Mouse (Mus musculus) forebrain, embryonic 16.5 days (tissue): Measurements from ENCODE around the gene Mphosph6. TPM values are rescaled to one million over a fixed set of nuclear protein-coding genes. Genes with fewer than 3 reads are reported as not detected.

ENCODE experiments used
- ATAC-seq: fragments of 200-750 bp; cut with Nextera tagmentation; 2 replicates; pipeline ENCODE4 v1.8.0; 2017; ENCODE audit warnings: mild to moderate bottlenecking, moderate library complexity
- H3K27ac ChIP-seq: fragments of 300-500 bp; sonication (generic); 2 replicates; pipeline ENCODE4 v1.5.1; 2014; ENCODE audit warnings: low read length, control low read depth
- H3K27me3 ChIP-seq: fragments of 300-500 bp; sonication (generic); replicated peaks from 2 replicates; pipeline ENCODE4 v1.6.1; 2014; ENCODE audit warnings: low read length; ENCODE audit not compliant: control insufficient read depth, insufficient read depth
- H3K36me3 ChIP-seq: fragments of 300-500 bp; sonication (generic); 2 replicates; pipeline ENCODE4 v1.6.1; 2014; ENCODE audit not compliant: control insufficient read depth, insufficient read depth
- H3K4me1 ChIP-seq: fragments of 300-500 bp; sonication (generic); replicated peaks from 2 replicates; pipeline ENCODE4 v1.6.1; 2014; ENCODE audit warnings: low read length; ENCODE audit not compliant: control insufficient read depth, insufficient read depth
- H3K4me2 ChIP-seq: fragments of 300-500 bp; sonication (generic); 2 replicates; pipeline ENCODE4 v1.6.1; 2014; ENCODE audit warnings: mild to moderate bottlenecking, low read length, control low read depth
- H3K4me3 ChIP-seq: fragments of 300-500 bp; sonication (generic); replicated peaks from 2 replicates; pipeline ENCODE4 v1.5.1; 2014; ENCODE audit warnings: mild to moderate bottlenecking, low read length, control low read depth
- H3K9ac ChIP-seq: fragments of 300-500 bp; sonication (generic); replicated peaks from 2 replicates; pipeline ENCODE4 v1.6.1; 2014; ENCODE audit warnings: low read depth, low read length, control low read depth
- H3K9me3 ChIP-seq: fragments of 300-500 bp; sonication (generic); 2 replicates; pipeline ENCODE4 v1.6.1; 2016; ENCODE audit warnings: low read length; ENCODE audit not compliant: control insufficient read depth
- WGBS: fragments of 180-500 bp; shearing (Covaris S2); extraction: QIAGEN DNeasy Blood & Tissue Kit; methylation state at CpG from one replicate; pipeline ENCODE4 v1.1.7; 2014; 5-methylcytosine and 5-hydroxymethylcytosine counted together
- polyA plus RNA-seq: library from polyadenylated mRNA; unstranded; fragments of >200 nt; fragmentation: Nextera tagmentation; extraction: Ambion mirVana; gene quantifications from 2 replicates; pipeline ENCODE4 v1.2.1, GENCODE M21; 2015

The Mphosph6 gene
- polyA plus RNA-seq, 1 experiment from 2014 or later, result 35.8 TPM

GRCm38 (mm10) chr8:117747886-117748730 lies 53.6 kb downstream of the Mphosph6 start:
- H3K4me2 ChIP-seq, result no peak overlapping the region
- H3K36me3 ChIP-seq, result no peaks in the 10 kb centered on the region
- no peak overlapping the region for H3K4me3 ChIP-seq
- ATAC-seq, result no peak
- H3K4me1 ChIP-seq, result no peaks in the 10 kb centered on the region
- H3K9me3 ChIP-seq, result no peaks in the 10 kb centered on the region
- no peaks in the 10 kb centered on the region for H3K27me3 ChIP-seq
- H3K9ac ChIP-seq, result no peak overlapping the region
- no peak overlapping the region for H3K27ac ChIP-seq
- WGBS, result 83% methylated on average over 8 of the region's 9 CpGs

GRCm38 (mm10) chr8:117747428-117747827 lies 54.3 kb downstream of the Mphosph6 start:
- no peaks in the 10 kb centered on the region for H3K9me3 ChIP-seq
- H3K36me3 ChIP-seq, result no peaks in the 10 kb centered on the region
- H3K4me1 ChIP-seq, result no peaks in the 10 kb centered on the region
- no peaks in the 10 kb centered on the region for H3K27me3 ChIP-seq
- H3K4me2 ChIP-seq, result no peak overlapping the region
- no peak overlapping the region for H3K9ac ChIP-seq
- H3K27ac ChIP-seq, result no peak overlapping the region
- WGBS, result 56% methylated on average over 2 of the region's 2 CpGs
- ATAC-seq, result no peak
- H3K4me3 ChIP-seq, result no peak overlapping the region

- H3K27me3 ChIP-seq, result no peaks in the 10 kb centered on the region
- no peak for ATAC-seq
- no peak overlapping the region for H3K27ac ChIP-seq
These were observed 55.1 kb downstream of the Mphosph6 start for GRCm38 (mm10) chr8:117746651-117747050.

GRCm38 (mm10) chr8:117742431-117743012 lies 59.2 kb downstream of the Mphosph6 start:
- Histone ChIP-seq H3K27me3 (no peaks in the 10 kb centered on the region), H3K4me1 (no peaks in the 10 kb centered on the region), H3K9ac (no peak overlapping the region), H3K9me3 (no peaks in the 10 kb centered on the region), H3K36me3 (no peaks in the 10 kb centered on the region), H3K4me2 (no peak overlapping the region), H3K4me3 (no peak overlapping the region), H3K27ac (no peak overlapping the region)
- WGBS, result 68% methylated on average over 15 of the region's 15 CpGs
- ATAC-seq, result no peak

More at GRCm38 (mm10) chr8:117746651-117747050, 55.1 kb downstream of the Mphosph6 start:
- WGBS, result 96% methylated on average over 5 of the region's 5 CpGs
- Histone ChIP-seq H3K4me2 (no peak overlapping the region), H3K36me3 (no peaks in the 10 kb centered on the region), H3K9me3 (no peaks in the 10 kb centered on the region), H3K4me3 (no peak overlapping the region), H3K4me1 (no peaks in the 10 kb centered on the region), H3K9ac (no peak overlapping the region)

Other genes with a start within 250 kb of the Mphosph6 start
- gene Sdr42e1, start 128.3 kb downstream of the Mphosph6 start, polyA plus RNA-seq, result 2.1 and 2.3 TPM in 2 replicates
- gene Hsd17b2, start 100.0 kb downstream of the Mphosph6 start, polyA plus RNA-seq, result 0.52 TPM in 1 of 2 replicates, not detected in the other